Mouse (Mus musculus) spleen, embryonic (tissue): Measurements from ENCODE around the gene Gm47791.

Experiments used
- CTCF ChIA-PET: fragments of 350-600 bp; sonication (Branson Sonifier 250); formaldehyde crosslinking; loops from one replicate; lab custom pipeline; 2022; lab: Charles Lee

Gm47791 gene

GRCm38 (mm10) chr1:82788070-82788469 lies 17.0 kb upstream of the Gm47791 start:
- CTCF ChIA-PET: interaction anchor here (0.7 kb wide), 1 partner anchor 29 kb away, joined by 3 read pairs; no protein-coding TSS in a partner anchor

DNA sequence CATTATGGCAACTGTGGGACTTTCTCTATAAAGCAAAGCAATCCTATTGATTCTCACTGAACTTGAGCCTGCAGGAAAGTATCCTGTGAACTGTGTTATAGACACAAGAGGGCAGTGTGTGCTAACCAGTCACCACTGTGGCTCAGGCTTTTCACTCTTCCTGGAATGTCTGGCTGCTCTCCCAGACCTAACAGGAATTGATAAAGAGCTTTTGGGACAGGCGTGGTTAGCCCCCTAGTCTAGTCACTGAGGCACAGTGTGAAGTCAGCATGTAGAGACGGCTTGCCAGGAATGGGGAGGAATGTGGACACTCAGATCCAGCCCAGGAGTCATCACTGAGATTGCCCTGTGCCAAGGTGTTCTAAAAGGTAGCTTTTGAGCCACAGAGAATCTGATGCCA lies 16.4 kb upstream of the Gm47791 start:
- CTCF ChIA-PET: interaction anchor here (0.7 kb wide), 1 partner anchor 29 kb away, joined by 3 read pairs; no protein-coding TSS in a partner anchor

GRCm38 (mm10) chr1:82785546-82785945 lies 14.5 kb upstream of the Gm47791 start:
- CTCF ChIA-PET: no interaction called here

- CTCF ChIA-PET: no interaction called here
Measured at GRCm38 (mm10) chr1:82783559-82783958, 12.5 kb upstream of the Gm47791 start.

DNA sequence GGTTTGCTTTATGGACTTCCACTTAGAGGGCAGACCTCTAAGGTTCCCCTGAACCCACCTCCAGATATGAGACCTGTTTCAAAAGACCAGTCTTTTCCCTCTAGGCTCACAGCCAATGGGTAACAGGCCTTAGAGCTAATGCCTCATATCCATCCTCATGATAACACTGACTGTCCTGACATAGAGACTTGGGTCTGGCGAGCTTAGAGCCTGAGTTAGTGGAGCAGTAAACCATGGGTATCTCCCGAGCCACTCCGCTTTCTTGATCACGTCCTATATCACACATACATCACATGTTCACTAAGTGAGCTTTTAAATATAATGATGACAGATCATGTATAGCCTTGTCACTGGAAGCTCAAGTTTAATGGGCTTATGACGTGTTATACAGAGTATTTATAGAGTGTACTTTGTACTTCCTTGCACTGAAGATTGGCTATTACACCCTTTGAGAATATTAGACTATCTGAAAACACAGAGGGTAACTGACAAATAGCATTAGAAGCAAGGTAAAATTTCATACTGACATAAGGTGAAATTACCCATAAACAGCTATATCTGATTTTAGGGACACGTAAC lies 8.4 kb upstream of the Gm47791 start:
- CTCF ChIA-PET: no interaction called here

- CTCF ChIA-PET: no interaction called here
Measured at GRCm38 (mm10) chr1:82775293-82775692, 4.2 kb upstream of the Gm47791 start.

GRCm38 (mm10) chr1:82773208-82773607 lies 2.2 kb upstream of the Gm47791 start:
- CTCF ChIA-PET: interaction anchor here (0.7 kb wide), 1 partner anchor 24 kb away, joined by 3 read pairs; no protein-coding TSS in a partner anchor

DNA sequence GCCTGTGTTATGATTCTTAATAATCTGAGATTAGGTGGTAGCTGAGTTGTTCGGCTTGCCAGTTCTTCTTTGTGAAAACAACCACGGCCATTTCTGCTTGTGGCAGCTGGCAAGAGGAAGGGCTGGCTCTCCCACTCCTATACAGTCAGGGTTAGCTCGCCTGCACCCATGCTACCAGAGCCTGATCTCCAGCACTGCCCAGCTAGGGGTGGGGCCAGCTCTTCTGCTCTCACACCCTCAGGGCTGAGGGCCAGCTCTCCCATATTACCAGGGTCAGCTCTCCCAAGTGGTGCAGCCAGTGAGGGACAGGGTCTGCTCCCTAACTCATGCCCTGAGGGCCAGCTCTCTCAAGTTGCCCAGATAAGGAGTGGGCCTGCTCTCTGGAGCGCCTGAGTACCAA lies 1.4 kb upstream of the Gm47791 start:
- CTCF ChIA-PET: no interaction called here

DNA sequence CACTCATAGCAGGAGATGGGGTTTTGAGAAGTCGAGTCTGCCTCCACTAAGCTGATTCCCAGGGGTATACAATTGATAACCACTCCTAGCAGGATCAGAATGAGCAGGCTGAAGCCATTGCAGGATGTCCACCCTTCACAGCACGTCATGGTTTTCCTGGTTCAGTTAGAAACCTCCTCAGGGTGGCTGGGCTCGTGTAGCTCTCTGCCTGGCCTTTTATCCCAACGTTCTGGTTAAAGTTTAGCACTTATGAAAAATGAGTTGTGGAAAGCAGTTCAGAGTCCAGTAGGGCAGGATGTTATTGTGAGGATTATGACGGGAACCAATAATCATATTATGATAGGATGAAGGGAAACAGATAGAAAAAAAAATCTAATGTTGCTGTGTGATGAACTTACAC lies 2.8 kb downstream of the Gm47791 start, which contains the start of gene Tm4sf20:
Gene Tm4sf20, minus strand, starts transcription at position 193 of the 400 bp plus-strand sequence.
- CTCF ChIA-PET: no interaction called here

GRCm38 (mm10) chr1:82766641-82767040 lies 4.4 kb downstream of the Gm47791 start:
- CTCF ChIA-PET: no interaction called here

GRCm38 (mm10) chr1:82766227-82766626 lies 4.8 kb downstream of the Gm47791 start:
- CTCF ChIA-PET: no interaction called here

DNA sequence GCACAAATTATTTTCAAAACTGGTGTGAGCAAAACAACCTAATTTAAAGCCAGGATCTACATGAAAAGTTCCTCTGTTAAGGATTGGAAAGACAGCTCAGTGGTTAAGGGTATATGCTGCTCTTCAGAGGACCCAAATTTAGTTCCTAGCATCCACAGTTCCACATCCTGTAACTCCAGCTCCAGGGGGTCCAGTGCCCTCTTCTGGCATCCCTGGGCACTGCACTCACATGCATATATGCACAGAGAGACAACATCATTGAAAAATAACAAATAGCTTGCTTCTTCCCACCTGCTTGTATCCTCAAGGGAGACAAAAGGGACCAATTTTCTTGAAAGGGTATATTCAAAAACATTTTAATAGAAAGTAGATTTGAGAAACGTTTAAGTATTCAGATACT lies 8.8 kb downstream of the Gm47791 start:
- CTCF ChIA-PET: no interaction called here

GRCm38 (mm10) chr1:82761454-82762169 lies 9.4 kb downstream of the Gm47791 start:
- CTCF ChIA-PET: no interaction called here

DNA sequence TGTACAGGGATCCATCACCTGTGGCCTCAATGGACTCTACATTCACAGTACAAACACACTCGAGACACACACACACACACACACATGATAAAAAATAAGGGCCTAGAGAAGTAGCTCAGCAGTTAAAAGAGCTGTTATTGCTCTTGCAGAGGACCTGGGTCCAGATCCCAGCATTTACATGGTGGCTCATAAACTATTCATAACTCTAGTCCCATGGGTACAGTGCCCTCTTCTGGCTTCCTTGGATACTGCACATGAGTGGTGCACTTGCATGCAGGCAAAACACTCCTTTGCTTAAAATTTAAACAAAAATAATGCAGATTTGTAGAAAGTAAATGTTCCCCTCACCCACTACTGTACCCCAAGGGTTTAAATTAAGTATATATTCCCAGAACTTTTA lies 11.5 kb downstream of the Gm47791 start:
- CTCF ChIA-PET: no interaction called here

DNA sequence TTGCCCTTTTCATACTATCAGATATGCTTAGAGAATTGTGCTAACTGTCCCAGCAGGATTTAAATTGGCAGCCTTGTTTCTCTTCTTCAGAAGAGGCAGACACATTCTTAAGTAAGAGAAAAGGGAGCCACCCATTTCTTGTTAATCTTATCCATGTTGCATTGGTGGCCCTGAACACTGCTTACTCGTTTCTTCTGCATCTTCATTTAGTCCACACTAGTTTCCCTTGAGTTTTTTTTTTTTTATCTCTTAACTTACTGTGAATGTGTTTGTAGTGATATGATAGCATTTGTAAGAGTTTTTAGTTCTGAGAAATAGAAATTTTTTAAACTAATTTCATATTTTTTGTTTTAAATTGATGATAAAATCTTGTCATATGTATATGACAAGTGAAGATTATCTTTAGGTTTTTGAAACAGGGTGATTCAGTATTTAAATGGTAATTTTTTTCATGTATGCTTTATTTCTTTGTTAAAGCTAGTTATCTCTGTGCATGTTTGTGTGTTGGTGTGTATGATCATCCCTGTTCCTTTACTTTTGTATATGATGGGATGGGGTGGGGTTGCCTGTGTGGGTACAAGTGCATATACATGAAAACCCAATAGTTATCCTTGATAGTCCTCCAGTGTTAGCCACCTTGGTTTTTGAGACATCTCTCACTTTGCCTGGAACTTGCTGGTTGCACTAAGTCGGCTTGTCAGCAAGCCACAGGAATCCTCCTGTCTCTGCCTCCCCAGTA lies 23.2 kb downstream of the Gm47791 start:
- CTCF ChIA-PET: no interaction called here

DNA sequence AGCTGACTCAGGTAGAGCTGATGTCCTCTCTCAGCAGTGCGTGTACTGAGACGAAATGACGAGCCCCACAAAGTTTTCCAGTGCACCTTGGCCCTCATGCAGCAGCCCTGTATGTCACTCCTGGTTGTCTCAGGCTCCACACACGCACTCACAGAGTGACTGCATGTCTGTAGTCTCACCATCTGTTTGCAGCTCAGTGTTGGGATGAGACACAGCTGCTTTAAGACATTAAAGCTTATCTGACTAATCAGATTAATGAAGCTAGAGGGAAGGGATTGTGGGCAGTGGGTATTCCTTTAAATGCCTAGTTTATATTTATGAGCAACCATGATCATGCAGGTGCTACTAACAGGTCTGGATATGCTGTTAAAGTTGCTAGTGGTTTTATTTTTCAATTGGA lies 24.6 kb downstream of the Gm47791 start:
- CTCF ChIA-PET: no interaction called here

- CTCF ChIA-PET: no interaction called here
Measured at GRCm38 (mm10) chr1:82743962-82744361, 27.1 kb downstream of the Gm47791 start.

DNA sequence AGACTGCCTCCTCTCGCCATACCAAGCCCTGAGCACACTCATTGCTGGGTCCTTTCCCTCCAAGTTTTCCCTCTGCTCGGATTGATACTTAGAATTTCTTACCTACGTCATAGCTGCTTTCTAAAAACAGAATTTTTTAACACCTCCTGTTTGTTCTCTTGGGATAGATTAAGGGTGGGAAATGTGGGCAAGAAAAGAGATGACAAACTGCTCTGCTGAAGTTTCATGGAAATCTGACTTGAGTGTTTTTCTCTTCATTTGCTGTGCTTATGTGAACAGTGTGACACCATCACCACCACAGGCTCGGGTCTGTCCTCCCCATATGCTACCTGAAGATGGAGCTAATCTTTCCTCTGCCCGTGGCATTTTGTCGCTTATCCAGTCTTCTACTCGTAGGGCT lies 29.5 kb downstream of the Gm47791 start:
- CTCF ChIA-PET: no interaction called here

DNA sequence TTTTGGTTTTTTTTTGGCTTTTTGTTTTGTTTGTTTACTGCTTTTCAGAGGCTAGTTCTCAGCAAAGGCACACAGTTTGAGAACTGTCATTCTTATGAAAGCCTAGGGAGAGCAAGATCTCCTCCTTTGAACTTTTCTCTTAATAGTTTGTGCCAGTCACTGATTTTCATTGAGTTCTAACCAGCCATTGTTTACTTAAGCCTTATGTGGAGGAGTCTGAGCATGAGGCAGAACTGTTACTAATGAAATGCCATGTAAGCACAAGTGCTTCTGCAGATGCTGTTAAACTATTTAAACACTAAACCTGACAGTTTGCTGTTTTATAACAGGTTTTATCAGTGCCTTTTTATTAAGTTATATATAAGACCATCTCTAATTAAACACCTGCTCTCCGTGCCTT lies 33.0 kb downstream of the Gm47791 start:
- CTCF ChIA-PET: no interaction called here

- CTCF ChIA-PET: no interaction called here
Measured at GRCm38 (mm10) chr1:82733357-82733756, 37.7 kb downstream of the Gm47791 start.

GRCm38 (mm10) chr1:82726482-82726881 lies 44.6 kb downstream of the Gm47791 start:
- CTCF ChIA-PET: no interaction called here

DNA sequence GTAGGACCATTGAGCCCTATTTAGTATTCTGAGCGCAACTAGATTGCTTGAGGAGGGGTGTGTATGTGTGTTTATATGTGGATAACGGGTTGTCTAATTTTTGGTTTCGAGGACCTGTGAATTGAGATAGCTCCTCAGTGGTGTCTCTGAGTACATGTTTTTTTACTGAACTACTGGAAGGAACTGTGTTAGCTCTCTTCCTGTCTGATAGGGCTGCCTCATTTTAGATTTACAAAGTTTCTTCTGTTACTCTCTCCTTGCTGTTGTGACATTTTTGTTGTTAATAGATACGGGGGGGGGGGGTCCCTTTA lies 45.2 kb downstream of the Gm47791 start:
- CTCF ChIA-PET: no interaction called here
